ENCODE assay signal across 11 mouse cellular contexts in genomic region chrX:17520086-17520485, GRCm38 (mm10). TPM values are rescaled to one million over a fixed set of nuclear protein-coding genes. Genes with fewer than 3 reads are reported as not detected.
DNase-seq lines count a peak whose midpoint lies in the region; ATAC-seq and TF ChIP-seq lines count a peak whose summit lies in the region.
"Had no signal": no experiment of that assay in that cellular context is flagged by ENCODE, and none has a peak within 500 bp of the region (broad histone marks: within the 10 kb centered on the region; RNA-seq: fewer than 3 reads in every experiment).

No protein-coding gene starts in this region.

- intact Hi-C loops in gastrocnemius, postnatal 14 days (cut with DNase I; ENCODE audit: low total_unique reads) = no loop called here

- H3K4me2 ChIP-seq in liver, postnatal 0 days (ENCODE audit: low read depth, low read length) = no peak overlapping the region
- H3K4me2 ChIP-seq: stomach, embryonic 15.5 days had no signal

- peak; percentile 73 for ATAC-seq in liver, postnatal 0 days

- TF ChIP-seq CTCF in liver, postnatal 0 days (IDR thresholded peaks at IDR 0.05; ENCODE audit: low read depth) = no peak

- no peaks in the 10 kb centered on the region for H3K27me3 ChIP-seq in liver, postnatal 0 days (ENCODE audit: insufficient read depth, low read length)
- H3K27me3 ChIP-seq: stomach, embryonic 15.5 days had no signal

- H3K27ac ChIP-seq in liver, postnatal 0 days (ENCODE audit: low read depth) = no peak overlapping the region
- H3K27ac ChIP-seq: left cerebral cortex, adult 2 months; stomach, embryonic 15.5 days had no signal

- no peak for TF ChIP-seq EP300 in liver, postnatal 0 days (IDR thresholded peaks at IDR 0.05; ENCODE audit: low read depth)

- H3K9ac ChIP-seq in liver, postnatal 0 days (replicated peaks) = no peak overlapping the region
- H3K9ac ChIP-seq: stomach, embryonic 15.5 days had no signal

- H3K4me3 ChIP-seq in liver, postnatal 0 days (ENCODE audit: low read depth, low read length) = no peak overlapping the region
- H3K4me3 ChIP-seq: erythroblast, embryonic 14.5 days; left cerebral cortex, adult 2 months; stomach, embryonic 15.5 days had no signal

- H3K4me1 ChIP-seq in liver, postnatal 0 days (ENCODE audit: insufficient read depth) = no peaks in the 10 kb centered on the region
- H3K4me1 ChIP-seq: stomach, embryonic 15.5 days had no signal

- DNase-seq in cerebellum, adult 9-10 months = peak; percentile 35
- no peak for DNase-seq in cerebellum, adult 11 months
- DNase-seq in liver, postnatal 0 days = peak; percentile 14
- DNase-seq in liver = no peak
- peak; percentile 19 for DNase-seq in gastrocnemius, postnatal 14 days
- DNase-seq in skeletal muscle tissue, adult 2 months (ENCODE audit: low read depth, low spot score) = peak; percentile 70
- no peak for DNase-seq in yolk sac, embryonic 10.5 days (ENCODE audit: low spot score)
- DNase-seq in frontal cortex, adult 2 months (ENCODE audit: extremely low spot score in 1 of 2, low spot score in 1 of 2) = no peak

- H3K9me3 ChIP-seq in liver, postnatal 0 days (ENCODE audit: low read length) = no peaks in the 10 kb centered on the region
- H3K9me3 ChIP-seq: stomach, embryonic 15.5 days had no signal

- H3K36me3 ChIP-seq in liver, postnatal 0 days (replicated peaks; ENCODE audit: insufficient read depth, low read length) = no peaks in the 10 kb centered on the region
- H3K36me3 ChIP-seq: stomach, embryonic 15.5 days had no signal

RNA-seq across cellular contexts. Expression of gene Fundc1, which starts 52.0 kb away (rescaled TPM):
- polyA plus RNA-seq in liver, postnatal 0 days (2015; fragmentation: Nextera tagmentation; extraction: Ambion mirVana) = 13.9 and 14.0 TPM in 2 replicates
- 10 to 100 TPM; 23.7 to 25.9 TPM for total RNA-seq in gastrocnemius, postnatal 14 days (2021)
- polyA plus RNA-seq in frontal cortex, adult 2 months (2012; rRNA removed) = 42.6 and 42.7 TPM in 2 replicates

Comparison
In these comparisons a context has a peak if more than half of its experiments do, and no peak if none do; other contexts are left out.
1. DNase-seq: peak in cerebellum, adult 9-10 months (single experiment), liver, postnatal 0 days (single experiment), gastrocnemius, postnatal 14 days (single experiment) and skeletal muscle tissue, adult 2 months (single experiment); none in cerebellum, adult 11 months (single experiment), liver (single experiment), yolk sac, embryonic 10.5 days (single experiment) and frontal cortex, adult 2 months (0 of 2).